Mouse (Mus musculus) monocyte, adult 2 months (primary cell): Measurements from ENCODE around the gene Cdh13.

ENCODE experiments used
- DNase-seq, 2 experiments: peaks; one replicate each; pipeline ENCODE4 v3.0.0; 2022; ENCODE audit warnings: low spot score in 2 of 2, low read depth in 1 of 2

Gene Cdh13

GRCm38 (mm10) chr8:118778374-118778773 lies 494.8 kb downstream of the Cdh13 start:
- DNase-seq, result no peak

- DNase-seq, result no peak
These were observed 502.1 kb downstream of the Cdh13 start for GRCm38 (mm10) chr8:118785646-118786045.

GRCm38 (mm10) chr8:118789649-118790048 lies 506.1 kb downstream of the Cdh13 start:
- DNase-seq, result no peak

GRCm38 (mm10) chr8:118794886-118795285 lies 511.4 kb downstream of the Cdh13 start:
- no peak for DNase-seq

- no peak for DNase-seq
These were observed 513.0 kb downstream of the Cdh13 start for GRCm38 (mm10) chr8:118796491-118796890.

GRCm38 (mm10) chr8:118797127-118797526 lies 513.6 kb downstream of the Cdh13 start:
- DNase-seq, result no peak

GRCm38 (mm10) chr8:118803168-118803567 lies 519.6 kb downstream of the Cdh13 start:
- DNase-seq, result no peak

GRCm38 (mm10) chr8:118809660-118810059 lies 526.1 kb downstream of the Cdh13 start:
- no peak for DNase-seq

GRCm38 (mm10) chr8:118815055-118815454 lies 531.5 kb downstream of the Cdh13 start:
- no peak for DNase-seq

GRCm38 (mm10) chr8:118826761-118827160 lies 543.2 kb downstream of the Cdh13 start:
- no peak for DNase-seq

GRCm38 (mm10) chr8:118827726-118828125 lies 544.2 kb downstream of the Cdh13 start:
- DNase-seq, result no peak

- DNase-seq, result no peak
These were observed 546.8 kb downstream of the Cdh13 start for GRCm38 (mm10) chr8:118830291-118830690.

GRCm38 (mm10) chr8:118831026-118831425 lies 547.5 kb downstream of the Cdh13 start:
- no peak for DNase-seq

- DNase-seq, result no peak
These were observed 555.3 kb downstream of the Cdh13 start for GRCm38 (mm10) chr8:118838801-118839200.

GRCm38 (mm10) chr8:118845690-118846089 lies 562.2 kb downstream of the Cdh13 start:
- no peak for DNase-seq

GRCm38 (mm10) chr8:118848021-118848420 lies 564.5 kb downstream of the Cdh13 start:
- no peak for DNase-seq

GRCm38 (mm10) chr8:118849515-118849914 lies 566.0 kb downstream of the Cdh13 start:
- DNase-seq, result no peak

GRCm38 (mm10) chr8:118850381-118850780 lies 566.8 kb downstream of the Cdh13 start:
- DNase-seq, result no peak

GRCm38 (mm10) chr8:118851361-118851760 lies 567.8 kb downstream of the Cdh13 start:
- no peak for DNase-seq

GRCm38 (mm10) chr8:118852861-118853260 lies 569.3 kb downstream of the Cdh13 start:
- DNase-seq, result no peak

- DNase-seq, result no peak
These were observed 571.1 kb downstream of the Cdh13 start for GRCm38 (mm10) chr8:118854656-118855055.

- DNase-seq, result no peak
These were observed 582.8 kb downstream of the Cdh13 start for GRCm38 (mm10) chr8:118866332-118866731.

GRCm38 (mm10) chr8:118870711-118871110 lies 587.2 kb downstream of the Cdh13 start:
- no peak for DNase-seq
